Mouse (Mus musculus) embryonic stem cell, embryonic (primary cell): ENCODE results near the gene Fam227a.
"Not testable (repeated sequence)": the region's sequence is repeated elsewhere in the genome, so short reads cannot be mapped to it uniquely, and the experiment has no call there.

Source experiments
- CTCF ChIA-PET, 4 experiments: fragments of 300-600 bp in 2 of 4; fragments of 350-600 bp in 2 of 4; sonication (Branson Sonifier 250); formaldehyde crosslinking; loops; one replicate each; lab custom pipeline; 2022; ENCODE audit warnings: inconsistent platforms in 2 of 4; lab: Charles Lee
- POLR2A ChIA-PET, 4 experiments: fragments of 300-600 bp in 2 of 4; fragments of 350-600 bp in 2 of 4; sonication (Branson Sonifier 250); formaldehyde crosslinking; loops; one replicate each; lab custom pipeline; 2022; ENCODE audit warnings: antibody characterized with exemption in 4 of 4, inconsistent platforms in 1 of 4; lab: Charles Lee

The Fam227a gene

GRCm38 (mm10) chr15:79688268-79688956 lies 29.7 kb upstream of the Fam227a start:
- ChIA-PET POLR2A (interaction anchor here (0.5 to 2.3 kb wide), 58 partner anchors 8 to 1022 kb away, joined by 3 to 18 read pairs (median 3); partner anchors contain the start of genes Cby1 (in 3 of the 4), Ddx17 (in 3 of the 4), Fam227a (in 3 of the 4) and Tomm22 (in 2 of the 4)), CTCF (interaction anchor here in 2 of 4 experiments (0.7 to 1.5 kb wide), 5 partner anchors 9 to 144 kb away, joined by 3 to 6 read pairs (median 4); partner anchors contain the start of genes Cby1 (in 1 of the 2) and Fam227a (in 1 of the 2))

GRCm38 (mm10) chr15:79687646-79688267 lies 29.0 kb upstream of the Fam227a start, which contains the start of gene Josd1:
Gene Josd1 (minus strand): TSS chr15:79687919.
- CTCF ChIA-PET: interaction anchor here in 1 of 4 experiments (0.8 to 1.5 kb wide), 4 partner anchors 10 to 145 kb away, joined by 3 to 6 read pairs (median 4); partner anchors contain the start of genes Cby1 and Fam227a

GRCm38 (mm10) chr15:79687175-79687574 lies 28.4 kb upstream of the Fam227a start:
- POLR2A ChIA-PET: interaction anchor here in 3 of 4 experiments (0.6 to 2.3 kb wide), 39 partner anchors 9 to 573 kb away, joined by 3 to 18 read pairs (median 4); partner anchors contain the start of genes Cby1 (in 3 of the 3), Fam227a (in 3 of the 3), Cbx7 (in 1 of the 3) and Dmc1 (in 1 of the 3)
- CTCF ChIA-PET: interaction anchor here in 1 of 4 experiments (1.2 to 1.5 kb wide), 2 partner anchors 29 to 146 kb away, joined by 5 to 6 read pairs; partner anchors contain the start of genes Cby1 and Fam227a

More at GRCm38 (mm10) chr15:79687646-79688267, 29.0 kb upstream of the Fam227a start, which contains the start of gene Josd1:
- POLR2A ChIA-PET: interaction anchor here in 3 of 4 experiments (0.5 to 2.3 kb wide), 61 partner anchors 9 to 1023 kb away, joined by 3 to 18 read pairs (median 3); partner anchors contain the start of genes Cby1 (in 3 of the 3), Ddx17 (in 3 of the 3), Fam227a (in 3 of the 3) and Tomm22 (in 2 of the 3)

- CTCF ChIA-PET: interaction anchor here in 2 of 4 experiments (1.0 kb wide), 2 partner anchors 28 to 443 kb away, joined by 3 to 7 read pairs; partner anchors contain the start of genes Cby1 (in 1 of the 2) and Fam227a (in 1 of the 2)
- POLR2A ChIA-PET: interaction anchor here in 2 of 4 experiments (1.0 to 2.3 kb wide), 8 partner anchors 11 to 27 kb away, joined by 4 to 9 read pairs (median 6); partner anchors contain the start of genes Tomm22 (in 2 of the 2), Cby1 (in 1 of the 2) and Fam227a (in 1 of the 2)
Observed at GRCm38 (mm10) chr15:79686046-79686869, 27.5 kb upstream of the Fam227a start.

- POLR2A ChIA-PET: interaction anchor here in 2 of 4 experiments (1.0 to 2.4 kb wide), 6 partner anchors 12 to 27 kb away, joined by 4 to 8 read pairs (median 6); partner anchors contain the start of genes Tomm22 (in 2 of the 2), Cby1 (in 1 of the 2) and Fam227a (in 1 of the 2)
Observed at GRCm38 (mm10) chr15:79685141-79685641, 26.4 kb upstream of the Fam227a start.

GRCm38 (mm10) chr15:79684616-79685015 lies 25.9 kb upstream of the Fam227a start:
- ChIA-PET CTCF (interaction anchor here in 2 of 4 experiments (0.5 to 1.0 kb wide), 2 partner anchors 14 to 40 kb away, joined by 4 read pairs; partner anchors contain the start of gene Tomm22 (in 1 of the 2)), POLR2A (interaction anchor here in 2 of 4 experiments (1.5 to 5.4 kb wide), 5 partner anchors 11 to 26 kb away, joined by 5 to 29 read pairs (median 8); partner anchors contain the start of genes Tomm22 (in 2 of the 2), Cby1 (in 1 of the 2) and Fam227a (in 1 of the 2))

More at GRCm38 (mm10) chr15:79685141-79685641, 26.4 kb upstream of the Fam227a start:
- CTCF ChIA-PET: interaction anchor here in 3 of 4 experiments (1.0 kb wide), 3 partner anchors 27 to 442 kb away, joined by 3 to 7 read pairs (median 4); partner anchors contain the start of genes Cby1 (in 1 of the 3) and Fam227a (in 1 of the 3)

GRCm38 (mm10) chr15:79683707-79684465 lies 25.1 kb upstream of the Fam227a start:
- CTCF ChIA-PET: no interaction called here

GRCm38 (mm10) chr15:79683146-79683545 lies 24.4 kb upstream of the Fam227a start:
- POLR2A ChIA-PET: interaction anchor here in 2 of 4 experiments (1.0 to 5.4 kb wide), 6 partner anchors 9 to 25 kb away, joined by 4 to 29 read pairs (median 6); partner anchors contain the start of genes Cby1 (in 2 of the 2), Fam227a (in 2 of the 2) and Tomm22 (in 1 of the 2)
- CTCF ChIA-PET: no interaction called here

More at GRCm38 (mm10) chr15:79683707-79684465, 25.1 kb upstream of the Fam227a start:
- POLR2A ChIA-PET: interaction anchor here in 2 of 4 experiments (0.7 to 5.4 kb wide), 6 partner anchors 10 to 25 kb away, joined by 3 to 29 read pairs (median 7); partner anchors contain the start of genes Tomm22 (in 2 of the 2), Cby1 (in 1 of the 2) and Fam227a (in 1 of the 2)

- CTCF ChIA-PET: interaction anchor here in 3 of 4 experiments (0.6 to 2.3 kb wide), 5 partner anchors 23 to 329 kb away, joined by 3 to 5 read pairs (median 5); partner anchors contain the start of genes Cby1 (in 2 of the 3) and Fam227a (in 2 of the 3)
- POLR2A ChIA-PET: interaction anchor here in 3 of 4 experiments (0.6 to 5.4 kb wide), 20 partner anchors 8 to 401 kb away, joined by 3 to 29 read pairs (median 4); partner anchors contain the start of genes Cby1 (in 3 of the 3), Fam227a (in 3 of the 3), Gtpbp1 (in 3 of the 3) and Ddx17 (in 2 of the 3)
Observed at GRCm38 (mm10) chr15:79681973-79682372, 23.2 kb upstream of the Fam227a start.

- CTCF ChIA-PET: interaction anchor here in 1 of 4 experiments (0.7 to 0.8 kb wide), 2 partner anchors 20 to 611 kb away, joined by 3 read pairs; no protein-coding TSS in a partner anchor
- POLR2A ChIA-PET: interaction anchor here in 3 of 4 experiments (0.6 to 2.2 kb wide), 11 partner anchors 10 to 116 kb away, joined by 3 to 10 read pairs (median 4); partner anchors contain the start of genes Josd1 (in 3 of the 3) and Gtpbp1 (in 1 of the 3)
Observed at GRCm38 (mm10) chr15:79677936-79678335, 19.2 kb upstream of the Fam227a start.

GRCm38 (mm10) chr15:79671828-79672348 lies 13.1 kb upstream of the Fam227a start:
- CTCF ChIA-PET: not testable (repeated sequence)
- POLR2A ChIA-PET: interaction anchor here in 2 of 4 experiments (0.6 to 5.2 kb wide), 3 partner anchors 10 to 642 kb away, joined by 3 to 29 read pairs (median 6); no protein-coding TSS in a partner anchor

GRCm38 (mm10) chr15:79670972-79671299 lies 12.2 kb upstream of the Fam227a start:
- ChIA-PET POLR2A (interaction anchor here (0.5 to 5.2 kb wide), 24 partner anchors 9 to 603 kb away, joined by 3 to 29 read pairs (median 4); partner anchors contain the start of genes Cby1 (in 3 of the 4), Fam227a (in 3 of the 4), Gtpbp1 (in 3 of the 4) and Cbx7 (in 1 of the 4)), CTCF (interaction anchor here in 3 of 4 experiments (0.6 to 4.1 kb wide), 16 partner anchors 9 to 713 kb away, joined by 3 to 40 read pairs (median 4); partner anchors contain the start of genes Fam227a (in 3 of the 3), Cby1 (in 2 of the 3) and Dmc1 (in 1 of the 3))

- POLR2A ChIA-PET: interaction anchor here (0.5 to 5.2 kb wide), 30 partner anchors 9 to 1279 kb away, joined by 3 to 29 read pairs (median 4); partner anchors contain the start of genes Cby1 (in 3 of the 4), Fam227a (in 3 of the 4), Gtpbp1 (in 3 of the 4) and Cbx7 (in 1 of the 4)
- CTCF ChIA-PET: interaction anchor here in 3 of 4 experiments (0.6 to 4.1 kb wide), 20 partner anchors 9 to 713 kb away, joined by 3 to 40 read pairs (median 3); partner anchors contain the start of genes Fam227a (in 3 of the 3), Cby1 (in 2 of the 3), Dmc1 (in 1 of the 3) and Syngr1 (in 1 of the 3)
Observed at GRCm38 (mm10) chr15:79670249-79670971, 11.7 kb upstream of the Fam227a start, which contains the start of gene Tomm22. Gene Tomm22 (plus strand): TSS chr15:79670861.
